Mouse (Mus musculus): Measurements from ENCODE around the gene Gm47985. TPM values are rescaled to one million over a fixed set of nuclear protein-coding genes. Genes with fewer than 3 reads are reported as not detected.

The Gm47985 gene
- polyA plus RNA-seq (2017; shearing (Covaris generic)), result not detected

DNA sequence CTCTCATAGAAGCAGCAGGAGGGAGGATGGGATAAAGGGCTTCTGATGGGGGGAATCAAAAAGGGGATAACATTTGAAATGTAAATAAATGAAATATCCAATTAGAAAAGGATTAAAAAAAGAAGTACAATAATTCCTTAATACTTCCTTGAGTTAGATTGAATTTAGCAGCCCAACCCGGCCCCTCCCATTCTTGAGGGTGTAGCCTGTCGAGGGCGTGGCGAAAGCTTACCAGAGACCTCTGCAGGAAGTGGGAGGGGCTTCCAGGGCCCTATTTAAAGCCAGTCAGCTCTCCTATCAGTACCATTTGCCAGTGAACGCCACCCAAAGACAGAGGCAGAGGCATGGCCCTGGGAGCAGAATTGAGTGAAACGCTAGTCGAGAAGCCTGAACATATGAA lies at the start of gene Gm47985:
Gene Gm47985, plus strand, starts transcription at position 272 of the 400 bp plus-strand sequence.

DNA sequence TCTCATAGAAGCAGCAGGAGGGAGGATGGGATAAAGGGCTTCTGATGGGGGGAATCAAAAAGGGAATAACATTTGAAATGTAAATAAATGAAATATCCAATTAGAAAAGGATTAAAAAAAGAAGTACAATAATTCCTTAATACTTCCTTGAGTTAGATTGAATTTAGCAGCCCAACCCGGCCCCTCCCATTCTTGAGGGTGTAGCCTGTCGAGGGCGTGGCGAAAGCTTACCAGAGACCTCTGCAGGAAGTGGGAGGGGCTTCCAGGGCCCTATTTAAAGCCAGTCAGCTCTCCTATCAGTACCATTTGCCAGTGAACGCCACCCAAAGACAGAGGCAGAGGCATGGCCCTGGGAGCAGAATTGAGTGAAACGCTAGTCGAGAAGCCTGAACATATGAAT lies 9.7 kb downstream of the Gm47985 start, which contains the start of gene Gm8947:
Gene Gm8947, plus strand, starts transcription at position 302 of the 400 bp plus-strand sequence.

DNA sequence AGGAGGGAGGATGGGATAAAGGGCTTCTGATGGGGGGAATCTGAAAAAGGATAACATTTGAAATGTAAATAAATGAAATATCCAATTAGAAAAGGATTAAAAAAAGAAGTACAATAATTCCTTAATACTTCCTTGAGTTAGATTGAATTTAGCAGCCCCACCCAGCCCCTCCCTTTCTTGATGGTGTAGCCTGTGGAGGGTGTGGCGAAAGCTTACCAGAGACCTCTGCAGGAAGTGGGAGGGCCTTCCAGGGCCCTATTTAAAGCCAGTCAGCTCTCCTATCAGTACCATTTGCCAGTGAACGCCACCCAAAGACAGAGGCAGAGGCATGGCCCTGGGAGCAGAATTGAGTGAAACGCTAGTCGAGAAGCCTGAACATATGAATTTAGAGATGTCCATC lies 15.8 kb downstream of the Gm47985 start, which contains the start of gene Gm47995:
Gene Gm47995, plus strand, starts transcription at position 329 of the 400 bp plus-strand sequence.

DNA sequence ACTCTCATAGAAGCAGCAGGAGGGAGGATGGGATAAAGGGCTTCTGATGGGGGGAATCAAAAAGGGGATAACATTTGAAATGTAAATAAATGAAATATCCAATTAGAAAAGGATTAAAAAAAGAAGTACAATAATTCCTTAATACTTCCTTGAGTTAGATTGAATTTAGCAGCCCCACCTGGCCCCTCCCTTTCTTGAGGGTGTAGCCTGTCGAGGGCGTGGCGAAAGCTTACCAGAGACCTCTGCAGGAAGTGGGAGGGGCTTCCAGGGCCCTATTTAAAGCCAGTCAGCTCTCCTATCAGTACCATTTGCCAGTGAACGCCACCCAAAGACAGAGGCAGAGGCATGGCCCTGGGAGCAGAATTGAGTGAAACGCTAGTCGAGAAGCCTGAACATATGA lies 21.5 kb downstream of the Gm47985 start, which contains the start of gene 3110040M04Rik:
Gene 3110040M04Rik, plus strand, starts transcription at position 304 of the 400 bp plus-strand sequence.

DNA sequence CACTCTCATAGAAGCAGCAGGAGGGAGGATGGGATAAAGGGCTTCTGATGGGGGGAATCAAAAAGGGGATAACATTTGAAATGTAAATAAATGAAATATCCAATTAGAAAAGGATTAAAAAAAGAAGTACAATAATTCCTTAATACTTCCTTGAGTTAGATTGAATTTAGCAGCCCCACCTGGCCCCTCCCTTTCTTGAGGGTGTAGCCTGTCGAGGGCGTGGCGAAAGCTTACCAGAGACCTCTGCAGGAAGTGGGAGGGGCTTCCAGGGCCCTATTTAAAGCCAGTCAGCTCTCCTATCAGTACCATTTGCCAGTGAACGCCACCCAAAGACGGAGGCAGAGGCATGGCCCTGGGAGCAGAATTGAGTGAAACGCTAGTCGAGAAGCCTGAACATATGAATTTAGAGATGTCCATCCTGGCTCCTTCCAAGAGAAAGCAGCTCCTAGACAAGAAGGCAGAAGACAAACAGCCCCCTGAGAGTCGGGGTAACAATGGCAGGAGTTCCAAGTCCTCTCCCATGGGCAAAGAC lies 27.6 kb downstream of the Gm47985 start, which contains the start of gene Gm47996:
Gene Gm47996, plus strand, starts transcription at position 308 of the 532 bp plus-strand sequence.

Other genes with a start within 250 kb of the Gm47985 start
- gene Hmcn1, start 189.1 kb upstream of the Gm47985 start, polyA plus RNA-seq (2017; shearing (Covaris generic)), result 0.35 TPM
- not detected for gene Gm8947, start 9.8 kb downstream of the Gm47985 start, polyA plus RNA-seq (2017; shearing (Covaris generic))
- gene Gm47995, start 15.9 kb downstream of the Gm47985 start, polyA plus RNA-seq (2017; shearing (Covaris generic)), result not detected
- not detected for gene 3110040M04Rik, start 21.6 kb downstream of the Gm47985 start, polyA plus RNA-seq (2017; shearing (Covaris generic))
- not detected for gene Gm47996, start 27.6 kb downstream of the Gm47985 start, polyA plus RNA-seq (2017; shearing (Covaris generic))
- 342 TPM for gene Ivns1abp, start 161.9 kb downstream of the Gm47985 start, polyA plus RNA-seq (2017; shearing (Covaris generic))
- 39.3 TPM for gene Swt1, start 245.9 kb downstream of the Gm47985 start, polyA plus RNA-seq (2017; shearing (Covaris generic))
- gene Trmt1l, start 246.0 kb downstream of the Gm47985 start, polyA plus RNA-seq (2017; shearing (Covaris generic)), result 52.2 TPM